Mouse (Mus musculus): ENCODE data around the gene Zfp638. TPM values are rescaled to one million over a fixed set of nuclear protein-coding genes. Genes with fewer than 3 reads are reported as not detected.
"Not testable (repeated sequence)": the region's sequence is repeated elsewhere in the genome, so short reads cannot be mapped to it uniquely, and the experiment has no call there.

The Zfp638 gene
- polyA plus RNA-seq, 1 experiment from 2014 or later: 58.7 TPM

- WGBS: 41% methylated on average over 8 of the region's 8 CpGs
- no peak for ATAC-seq (ENCODE audit: low read depth)
- Histone ChIP-seq H3K9me3 (ENCODE audit: control insufficient read depth, low read length) (no peaks in the 10 kb centered on the region), H3K4me3 (ENCODE audit: low read length) (no peak overlapping the region), H3K27me3 (ENCODE audit: control insufficient read depth, insufficient read depth, low read depth, low read length) (0 out of 2 replicates have a peak, but pooled peaks cover 2% of the 10 kb centered on the region), H3K4me2 (ENCODE audit: low read depth, low read length) (no peak overlapping the region), H3K9ac (ENCODE audit: low read length) (no peak overlapping the region), H3K4me1 (replicated peaks; ENCODE audit: control insufficient read depth, insufficient read depth, low read length) (peaks cover 6% of the 10 kb centered on the region), H3K36me3 (ENCODE audit: control insufficient read depth, insufficient read depth, low read length) (no peaks in the 10 kb centered on the region), H3K27ac (ENCODE audit: low read length) (no peak overlapping the region)
Observed at GRCm38 (mm10) chr6:84010303-84011225, 143.7 kb downstream of the Zfp638 start.

GRCm38 (mm10) chr6:84014961-84015683, 148.2 kb downstream of the Zfp638 start:
- not testable (repeated sequence) for H3K4me2 ChIP-seq (ENCODE audit: low read depth, low read length); H3K27ac ChIP-seq (ENCODE audit: low read length); H3K36me3 ChIP-seq (ENCODE audit: control insufficient read depth, insufficient read depth, low read length); H3K27me3 ChIP-seq (ENCODE audit: control insufficient read depth, insufficient read depth, low read depth, low read length); H3K9ac ChIP-seq (ENCODE audit: low read length); H3K4me1 ChIP-seq (replicated peaks; ENCODE audit: control insufficient read depth, insufficient read depth, low read length); H3K9me3 ChIP-seq (ENCODE audit: control insufficient read depth, low read length); H3K4me3 ChIP-seq (ENCODE audit: low read length)
- WGBS: 25% methylated on average over 4 of the region's 4 CpGs
- peak; percentile 51 for ATAC-seq (ENCODE audit: low read depth)

GRCm38 (mm10) chr6:84016851-84017250, 149.9 kb downstream of the Zfp638 start:
- H3K4me3 ChIP-seq (ENCODE audit: low read length): no peak overlapping the region
- H3K4me2 ChIP-seq (ENCODE audit: low read depth, low read length): no peak overlapping the region
- 87% methylated on average over 7 of the region's 7 CpGs for WGBS
- H3K4me1 ChIP-seq (replicated peaks; ENCODE audit: control insufficient read depth, insufficient read depth, low read length): peaks cover 4% of the 10 kb centered on the region; the same call in 1 of the 2 replicates
- ATAC-seq (ENCODE audit: low read depth): no peak
- no peak overlapping the region for H3K9ac ChIP-seq (ENCODE audit: low read length)
- H3K36me3 ChIP-seq (ENCODE audit: control insufficient read depth, insufficient read depth, low read length): no peaks in the 10 kb centered on the region
- no peak overlapping the region for H3K27ac ChIP-seq (ENCODE audit: low read length)
- H3K9me3 ChIP-seq (ENCODE audit: control insufficient read depth, low read length): no peaks in the 10 kb centered on the region
- H3K27me3 ChIP-seq (ENCODE audit: control insufficient read depth, insufficient read depth, low read depth, low read length): no peaks in the 10 kb centered on the region

DNA sequence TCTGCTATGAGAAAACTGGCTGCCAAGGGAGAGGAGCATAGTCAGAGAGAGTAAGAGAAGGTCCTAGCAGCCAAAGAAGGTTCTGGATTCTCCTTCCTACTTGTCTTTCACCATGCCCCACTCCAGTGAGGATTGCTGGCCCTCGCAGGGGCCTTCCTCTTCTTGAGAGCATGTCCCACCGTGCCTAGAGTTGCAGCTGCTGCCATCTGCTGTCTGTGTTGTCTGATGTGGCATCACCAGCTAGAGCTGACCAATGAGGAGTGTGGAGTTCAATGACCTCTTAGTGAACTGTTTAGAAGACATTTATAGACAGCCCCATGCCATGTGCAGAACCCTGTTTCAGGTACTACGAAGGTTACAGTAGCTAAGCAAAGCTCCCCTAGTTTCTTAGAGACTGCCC, 150.5 kb downstream of the Zfp638 start:
- WGBS: 51% methylated on average over 3 of the region's 3 CpGs
- H3K36me3 ChIP-seq (ENCODE audit: control insufficient read depth, insufficient read depth, low read length): no peaks in the 10 kb centered on the region
- H3K4me3 ChIP-seq (ENCODE audit: low read length): no peak overlapping the region
- no peak for ATAC-seq (ENCODE audit: low read depth)
- no peaks in the 10 kb centered on the region for H3K27me3 ChIP-seq (ENCODE audit: control insufficient read depth, insufficient read depth, low read depth, low read length)
- H3K27ac ChIP-seq (ENCODE audit: low read length): no peak overlapping the region
- peaks cover 4% of the 10 kb centered on the region; the same call in 1 of the 2 replicates for H3K4me1 ChIP-seq (replicated peaks; ENCODE audit: control insufficient read depth, insufficient read depth, low read length)
- no peak overlapping the region for H3K9ac ChIP-seq (ENCODE audit: low read length)
- no peak overlapping the region for H3K4me2 ChIP-seq (ENCODE audit: low read depth, low read length)
- H3K9me3 ChIP-seq (ENCODE audit: control insufficient read depth, low read length): no peaks in the 10 kb centered on the region

- Histone ChIP-seq H3K4me1 (replicated peaks; ENCODE audit: control insufficient read depth, insufficient read depth, low read length) (peaks cover 4% of the 10 kb centered on the region; the same call in 1 of the 2 replicates), H3K27me3 (ENCODE audit: control insufficient read depth, insufficient read depth, low read depth, low read length) (no peaks in the 10 kb centered on the region), H3K4me2 (ENCODE audit: low read depth, low read length) (peak overlapping the region; percentile 75), H3K36me3 (ENCODE audit: control insufficient read depth, insufficient read depth, low read length) (no peaks in the 10 kb centered on the region), H3K27ac (ENCODE audit: low read length) (0 out of 2 replicates have a peak overlapping the region, but pooled peaks have one; percentile 37), H3K9ac (ENCODE audit: low read length) (peak overlapping the region; percentile 54), H3K4me3 (ENCODE audit: low read length) (peak overlapping the region; percentile 48), H3K9me3 (ENCODE audit: control insufficient read depth, low read length) (no peaks in the 10 kb centered on the region)
- ATAC-seq (ENCODE audit: low read depth): peak; percentile 89
- WGBS: 5% methylated on average over 28 of the region's 28 CpGs
Observed at GRCm38 (mm10) chr6:84018906-84019550, 152.1 kb downstream of the Zfp638 start.

DNA sequence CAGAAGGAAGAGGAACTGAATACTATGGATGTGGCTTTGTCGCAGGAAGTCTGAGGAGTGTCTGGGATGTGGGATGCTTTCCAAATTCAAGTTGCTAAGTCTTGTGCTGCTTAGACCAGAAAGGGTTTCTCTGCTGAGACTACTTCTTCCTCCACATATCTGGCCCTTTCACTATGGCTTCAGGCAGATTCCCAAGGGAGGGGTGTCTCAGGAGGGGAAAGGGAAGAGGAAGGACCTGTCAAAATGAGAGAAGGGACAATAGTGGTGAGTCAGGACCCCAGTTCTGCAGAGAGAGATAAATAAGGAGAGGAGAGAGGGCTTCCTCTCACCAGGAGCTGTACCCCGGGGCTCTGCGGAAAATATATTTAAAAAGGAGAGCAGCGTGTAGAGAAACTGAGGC, 153.1 kb downstream of the Zfp638 start:
- Histone ChIP-seq H3K4me2 (ENCODE audit: low read depth, low read length) (peak overlapping the region; percentile 75), H3K36me3 (ENCODE audit: control insufficient read depth, insufficient read depth, low read length) (no peaks in the 10 kb centered on the region), H3K27me3 (ENCODE audit: control insufficient read depth, insufficient read depth, low read depth, low read length) (no peaks in the 10 kb centered on the region), H3K9ac (ENCODE audit: low read length) (no peak overlapping the region), H3K4me3 (ENCODE audit: low read length) (peak overlapping the region; percentile 48), H3K9me3 (ENCODE audit: control insufficient read depth, low read length) (no peaks in the 10 kb centered on the region), H3K27ac (ENCODE audit: low read length) (no peak overlapping the region), H3K4me1 (replicated peaks; ENCODE audit: control insufficient read depth, insufficient read depth, low read length) (peaks cover 4% of the 10 kb centered on the region; the same call in 1 of the 2 replicates)
- 51% methylated on average over 4 of the region's 4 CpGs for WGBS
- ATAC-seq (ENCODE audit: low read depth): peak; percentile 9; the same call in 1 of the 2 replicates

DNA sequence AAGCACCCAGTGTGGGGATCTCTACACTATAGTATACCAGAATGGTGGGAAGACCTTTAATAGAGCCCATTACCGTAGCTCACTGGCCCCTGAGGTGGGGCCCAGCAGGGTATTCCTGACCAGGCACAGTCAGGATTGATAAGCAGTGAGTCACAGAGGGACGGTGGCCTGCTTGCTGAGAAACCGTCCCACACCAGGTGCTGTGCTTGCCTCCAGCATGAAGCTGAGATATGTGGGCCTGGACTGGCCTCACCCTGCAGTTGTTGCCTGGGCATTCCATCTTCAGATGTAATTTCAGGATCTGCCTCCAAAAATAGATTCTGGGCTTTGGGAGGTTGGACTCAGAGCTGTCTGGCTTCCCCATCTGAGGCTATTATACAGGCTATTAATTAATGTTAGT, 155.1 kb downstream of the Zfp638 start:
- no peak for ATAC-seq (ENCODE audit: low read depth)
- Histone ChIP-seq H3K4me2 (ENCODE audit: low read depth, low read length) (no peak overlapping the region), H3K27ac (ENCODE audit: low read length) (no peak overlapping the region), H3K36me3 (ENCODE audit: control insufficient read depth, insufficient read depth, low read length) (no peaks in the 10 kb centered on the region), H3K4me3 (ENCODE audit: low read length) (no peak overlapping the region), H3K27me3 (ENCODE audit: control insufficient read depth, insufficient read depth, low read depth, low read length) (no peaks in the 10 kb centered on the region), H3K4me1 (replicated peaks; ENCODE audit: control insufficient read depth, insufficient read depth, low read length) (peaks cover 4% of the 10 kb centered on the region; the same call in 1 of the 2 replicates), H3K9me3 (ENCODE audit: control insufficient read depth, low read length) (no peaks in the 10 kb centered on the region), H3K9ac (ENCODE audit: low read length) (no peak overlapping the region)
- 59% methylated on average over 3 of the region's 3 CpGs for WGBS

- H3K9ac ChIP-seq (ENCODE audit: low read length): no peak overlapping the region
- no peaks in the 10 kb centered on the region; the same call in 1 of the 2 replicates for H3K4me1 ChIP-seq (replicated peaks; ENCODE audit: control insufficient read depth, insufficient read depth, low read length)
- no peak overlapping the region for H3K4me3 ChIP-seq (ENCODE audit: low read length)
- no peaks in the 10 kb centered on the region for H3K27me3 ChIP-seq (ENCODE audit: control insufficient read depth, insufficient read depth, low read depth, low read length)
- ATAC-seq (ENCODE audit: low read depth): no peak
- no peaks in the 10 kb centered on the region for H3K9me3 ChIP-seq (ENCODE audit: control insufficient read depth, low read length)
- no peak overlapping the region for H3K4me2 ChIP-seq (ENCODE audit: low read depth, low read length)
- no peaks in the 10 kb centered on the region for H3K36me3 ChIP-seq (ENCODE audit: control insufficient read depth, insufficient read depth, low read length)
- H3K27ac ChIP-seq (ENCODE audit: low read length): no peak overlapping the region
- WGBS: 75% methylated on average over 3 of the region's 3 CpGs
Observed at GRCm38 (mm10) chr6:84025636-84026035, 158.7 kb downstream of the Zfp638 start.

DNA sequence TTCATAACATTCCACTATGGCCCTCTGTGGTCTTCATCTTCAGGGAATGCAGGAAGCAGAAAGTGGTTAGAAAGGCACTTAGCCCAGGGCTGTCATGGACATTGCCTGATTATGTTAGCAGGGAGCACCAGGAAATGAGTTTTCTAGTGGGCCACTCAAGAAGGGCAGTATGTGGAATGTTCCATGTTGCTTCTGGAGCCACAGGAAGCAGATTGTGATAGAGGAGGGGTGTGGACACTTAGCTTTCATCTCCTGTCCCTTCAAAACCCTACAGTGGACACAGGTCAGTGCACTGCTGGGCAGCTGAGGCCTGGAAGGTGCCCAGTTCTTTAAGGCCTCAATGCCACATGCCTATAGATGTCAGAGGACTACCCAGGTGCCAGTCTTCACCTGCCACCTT, 161.9 kb downstream of the Zfp638 start:
- H3K9me3 ChIP-seq (ENCODE audit: control insufficient read depth, low read length): no peaks in the 10 kb centered on the region
- H3K4me2 ChIP-seq (ENCODE audit: low read depth, low read length): no peak overlapping the region
- H3K4me1 ChIP-seq (replicated peaks; ENCODE audit: control insufficient read depth, insufficient read depth, low read length): no peaks in the 10 kb centered on the region; the same call in 1 of the 2 replicates
- H3K27ac ChIP-seq (ENCODE audit: low read length): no peak overlapping the region
- no peak overlapping the region for H3K4me3 ChIP-seq (ENCODE audit: low read length)
- no peaks in the 10 kb centered on the region for H3K36me3 ChIP-seq (ENCODE audit: control insufficient read depth, insufficient read depth, low read length)
- H3K27me3 ChIP-seq (ENCODE audit: control insufficient read depth, insufficient read depth, low read depth, low read length): no peaks in the 10 kb centered on the region
- no peak for ATAC-seq (ENCODE audit: low read depth)
- no peak overlapping the region for H3K9ac ChIP-seq (ENCODE audit: low read length)
